Mouse (Mus musculus) embryonic facial prominence, embryonic 15.5 days (tissue): Measurements from ENCODE around the gene Ncoa4. TPM values are rescaled to one million over a fixed set of nuclear protein-coding genes. Genes with fewer than 3 reads are reported as not detected.

Experiments used
- ATAC-seq: fragments of 200-750 bp; cut with Nextera tagmentation; 2 replicates; pipeline ENCODE4 v1.8.0; 2017; ENCODE audit warnings: low read depth, moderate TSS enrichment; ENCODE audit not compliant: insufficient number of reproducible peaks, low FRiP score, low TSS enrichment
- H3K27ac ChIP-seq: fragments of 300-500 bp; sonication (generic); replicated peaks from 2 replicates; pipeline ENCODE4 v1.5.1; 2015; ENCODE audit warnings: mild to moderate bottlenecking, inconsistent platforms
- H3K27me3 ChIP-seq: fragments of 300-500 bp; sonication (generic); 2 replicates; pipeline ENCODE4 v1.6.1; 2015; ENCODE audit warnings: inconsistent platforms
- H3K36me3 ChIP-seq: fragments of 300-500 bp; sonication (generic); 2 replicates; pipeline ENCODE4 v1.6.1; 2015; ENCODE audit warnings: mild to moderate bottlenecking, inconsistent platforms
- H3K4me1 ChIP-seq: fragments of 300-500 bp; sonication (generic); 2 replicates; pipeline ENCODE4 v1.6.1; 2015; ENCODE audit warnings: inconsistent platforms
- H3K4me2 ChIP-seq: fragments of 300-500 bp; sonication (generic); replicated peaks from 2 replicates; pipeline ENCODE4 v1.6.1; 2015; ENCODE audit warnings: mild to moderate bottlenecking, inconsistent platforms
- H3K4me3 ChIP-seq: fragments of 300-500 bp; sonication (generic); replicated peaks from 2 replicates; pipeline ENCODE4 v1.5.1; 2015; ENCODE audit warnings: mild to moderate bottlenecking, inconsistent platforms
- H3K9ac ChIP-seq: fragments of 300-500 bp; sonication (generic); 2 replicates; pipeline ENCODE4 v1.6.1; 2015; ENCODE audit warnings: inconsistent platforms
- H3K9me3 ChIP-seq: fragments of 300-500 bp; sonication (generic); replicated peaks from 2 replicates; pipeline ENCODE4 v1.6.1; 2016; ENCODE audit warnings: inconsistent platforms
- WGBS: fragments of 180-500 bp; shearing (Covaris S2); methylation state at CpG from one replicate; pipeline ENCODE4 v1.1.7; 2015; 5-methylcytosine and 5-hydroxymethylcytosine counted together
- polyA plus RNA-seq: library from polyadenylated mRNA; unstranded; fragments of >200 nt; fragmentation: Nextera tagmentation; extraction: Ambion mirVana; gene quantifications from 2 replicates; pipeline ENCODE4 v1.2.1, GENCODE M21; 2015

The Ncoa4 gene
- polyA plus RNA-seq, 1 experiment from 2014 or later, result 94.2 TPM

DNA sequence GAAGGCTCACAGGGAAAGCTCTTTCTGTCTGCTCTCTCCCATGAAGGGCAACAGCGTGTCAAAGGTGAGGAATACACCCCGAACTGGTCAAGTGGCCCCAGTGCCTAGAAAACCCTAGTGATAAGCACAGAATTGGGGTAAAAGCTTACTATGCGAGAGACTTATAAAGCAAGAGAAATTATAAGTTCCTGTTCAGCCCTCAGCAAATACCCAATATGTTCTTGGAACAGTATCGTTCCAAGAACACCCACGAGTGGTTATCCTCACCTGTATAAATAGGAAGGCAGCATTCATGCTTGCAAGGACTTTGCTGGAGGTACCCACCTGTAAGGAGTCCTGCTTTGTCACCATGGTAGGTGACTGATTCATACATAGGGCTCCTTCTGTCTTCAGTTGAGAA lies 17.9 kb upstream of the Ncoa4 start, which contains the start of gene Msmb:
Msmb (plus strand) TSS at position 301 of the 400 bp plus-strand sequence.
- H3K4me3 ChIP-seq, result no peak within 1 kb of the TSS
- H3K9ac ChIP-seq, result no peak within 1 kb of the TSS
- H3K4me1 ChIP-seq, result no peaks in the 10 kb centered on the region
- no peak within 1 kb of the TSS for H3K4me2 ChIP-seq
- H3K27me3 ChIP-seq, result no peaks in the 10 kb centered on the region
- WGBS, result 83% methylated on average over 5 of the region's 5 CpGs
- no peak within 1 kb of the TSS for H3K27ac ChIP-seq
- ATAC-seq, result no peak
- no peaks in the 10 kb centered on the region for H3K36me3 ChIP-seq
- H3K9me3 ChIP-seq, result no peaks in the 10 kb centered on the region

- Histone ChIP-seq H3K4me3 (no peak overlapping the region), H3K27me3 (no peaks in the 10 kb centered on the region), H3K27ac (no peak overlapping the region), H3K4me1 (no peaks in the 10 kb centered on the region), H3K9me3 (no peaks in the 10 kb centered on the region), H3K9ac (no peak overlapping the region), H3K4me2 (no peak overlapping the region), H3K36me3 (no peaks in the 10 kb centered on the region)
- ATAC-seq, result no peak
These were observed 14.9 kb upstream of the Ncoa4 start for GRCm38 (mm10) chr14:32144734-32145133.

DNA sequence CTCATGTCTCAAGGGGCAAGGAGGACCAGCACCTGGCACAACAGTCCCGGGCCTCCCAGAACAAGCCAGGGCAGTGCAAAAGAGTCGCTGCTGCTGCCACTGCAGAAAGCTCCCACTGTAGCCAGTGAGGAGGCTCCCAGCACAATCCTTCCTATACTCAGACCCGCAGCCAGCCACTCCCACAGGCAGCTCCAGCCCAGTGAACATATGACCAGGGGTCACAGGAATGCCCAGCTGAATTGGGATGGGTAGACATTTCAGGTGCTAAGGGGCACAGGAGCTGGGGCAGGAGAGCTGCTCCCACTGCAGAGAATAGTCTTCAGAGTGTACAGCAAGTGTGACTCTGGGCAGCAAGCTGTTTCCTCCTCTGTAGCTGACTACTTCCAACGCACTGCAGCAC lies 14.3 kb upstream of the Ncoa4 start:
- 68% methylated on average over 4 of the region's 4 CpGs for WGBS
- Histone ChIP-seq H3K9ac (no peak overlapping the region), H3K27me3 (no peaks in the 10 kb centered on the region), H3K4me1 (no peaks in the 10 kb centered on the region), H3K36me3 (no peaks in the 10 kb centered on the region), H3K4me2 (no peak overlapping the region), H3K27ac (no peak overlapping the region), H3K4me3 (no peak overlapping the region), H3K9me3 (no peaks in the 10 kb centered on the region)
- no peak for ATAC-seq

DNA sequence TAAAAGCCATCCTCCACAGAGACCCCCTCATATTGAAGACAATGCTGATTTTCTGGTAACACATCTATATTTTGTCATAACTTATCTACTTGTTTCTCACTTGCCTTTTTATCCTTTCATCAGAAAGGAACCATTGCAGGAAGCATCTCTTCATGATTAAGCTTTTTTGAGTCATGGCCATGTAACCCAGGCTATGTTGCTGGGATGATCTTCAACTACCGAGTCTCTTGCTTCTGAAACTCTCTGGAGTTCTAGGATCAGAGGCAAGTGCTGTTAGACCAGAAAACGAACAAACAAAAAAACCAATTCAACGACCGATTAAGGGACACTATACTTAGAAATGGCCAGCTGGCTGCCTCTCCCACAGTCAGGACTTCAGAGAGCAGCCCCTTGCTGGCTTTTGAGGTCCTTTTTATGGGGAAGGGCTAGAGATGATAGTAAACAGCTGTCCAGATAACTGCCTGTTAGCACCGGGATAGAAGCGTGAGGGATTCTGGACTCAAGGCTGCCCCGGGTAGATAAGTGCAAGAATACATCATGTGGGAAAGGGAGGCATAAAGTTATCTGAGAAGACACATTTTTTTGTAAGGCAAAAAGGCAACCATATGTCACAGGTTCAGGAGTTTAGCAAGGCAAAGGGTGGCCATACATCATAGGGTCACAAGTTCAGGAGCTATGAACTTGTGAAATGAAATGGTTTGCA lies 13.7 kb upstream of the Ncoa4 start:
- H3K4me3 ChIP-seq, result no peak overlapping the region
- H3K4me2 ChIP-seq, result no peak overlapping the region
- no peak overlapping the region for H3K9ac ChIP-seq
- H3K27ac ChIP-seq, result no peak overlapping the region
- H3K27me3 ChIP-seq, result no peaks in the 10 kb centered on the region
- no peaks in the 10 kb centered on the region for H3K9me3 ChIP-seq
- H3K4me1 ChIP-seq, result no peaks in the 10 kb centered on the region
- H3K36me3 ChIP-seq, result no peaks in the 10 kb centered on the region
- no peak for ATAC-seq
- WGBS, result 75% methylated on average over 7 of the region's 7 CpGs

DNA sequence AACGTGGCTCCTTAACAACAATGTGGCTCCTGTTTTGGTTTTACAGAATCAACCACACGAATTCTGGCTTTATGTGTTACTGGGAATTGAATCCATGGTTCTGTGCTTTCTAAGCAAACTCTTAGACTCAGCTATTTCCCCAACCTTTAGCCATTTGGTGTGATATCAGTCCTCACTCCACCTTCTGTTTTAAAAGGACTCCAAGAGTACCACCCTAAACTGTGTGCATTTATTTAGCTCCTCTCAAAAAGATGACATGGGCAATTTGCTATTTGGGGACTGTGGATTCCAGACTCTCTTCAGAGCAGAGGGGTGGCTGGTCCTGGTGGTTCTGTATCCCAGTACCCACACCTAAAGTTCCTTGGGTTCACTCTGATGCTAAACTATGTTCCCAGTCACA lies 13.1 kb upstream of the Ncoa4 start:
- WGBS, result 73% methylated on average over 2 of the region's 2 CpGs
- H3K4me3 ChIP-seq, result no peak overlapping the region
- ATAC-seq, result no peak
- H3K4me1 ChIP-seq, result no peaks in the 10 kb centered on the region
- no peak overlapping the region for H3K27ac ChIP-seq
- H3K27me3 ChIP-seq, result no peaks in the 10 kb centered on the region
- no peaks in the 10 kb centered on the region for H3K36me3 ChIP-seq
- H3K9ac ChIP-seq, result no peak overlapping the region
- H3K4me2 ChIP-seq, result no peak overlapping the region
- no peaks in the 10 kb centered on the region for H3K9me3 ChIP-seq

DNA sequence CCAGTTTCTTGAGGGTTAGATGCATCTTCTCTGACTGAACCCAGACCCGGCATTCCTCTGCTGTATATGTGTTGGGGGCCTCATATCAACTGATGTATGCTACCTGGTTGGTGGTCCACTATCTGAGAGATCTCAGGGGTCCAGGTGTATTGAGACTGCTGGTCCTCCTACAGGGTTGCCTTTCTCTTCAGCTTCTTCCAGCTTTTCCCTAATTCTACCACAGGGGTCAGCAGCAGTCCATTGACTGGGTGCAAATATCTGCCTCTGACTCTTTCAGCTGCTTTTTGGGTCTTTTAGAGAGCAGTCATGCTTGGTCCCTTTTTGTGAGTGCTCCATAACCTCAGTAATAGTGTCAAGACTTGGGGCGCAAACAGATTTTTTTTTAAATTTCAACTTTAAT lies 8.8 kb upstream of the Ncoa4 start:
- no peak overlapping the region for H3K4me3 ChIP-seq
- ATAC-seq, result no peak
- no peak overlapping the region for H3K9ac ChIP-seq
- H3K27me3 ChIP-seq, result no peaks in the 10 kb centered on the region
- H3K27ac ChIP-seq, result no peak overlapping the region
- H3K9me3 ChIP-seq, result no peaks in the 10 kb centered on the region
- 90% methylated on average over 2 of the region's 2 CpGs for WGBS
- no peaks in the 10 kb centered on the region for H3K4me1 ChIP-seq
- H3K4me2 ChIP-seq, result no peak overlapping the region
- no peaks in the 10 kb centered on the region for H3K36me3 ChIP-seq

DNA sequence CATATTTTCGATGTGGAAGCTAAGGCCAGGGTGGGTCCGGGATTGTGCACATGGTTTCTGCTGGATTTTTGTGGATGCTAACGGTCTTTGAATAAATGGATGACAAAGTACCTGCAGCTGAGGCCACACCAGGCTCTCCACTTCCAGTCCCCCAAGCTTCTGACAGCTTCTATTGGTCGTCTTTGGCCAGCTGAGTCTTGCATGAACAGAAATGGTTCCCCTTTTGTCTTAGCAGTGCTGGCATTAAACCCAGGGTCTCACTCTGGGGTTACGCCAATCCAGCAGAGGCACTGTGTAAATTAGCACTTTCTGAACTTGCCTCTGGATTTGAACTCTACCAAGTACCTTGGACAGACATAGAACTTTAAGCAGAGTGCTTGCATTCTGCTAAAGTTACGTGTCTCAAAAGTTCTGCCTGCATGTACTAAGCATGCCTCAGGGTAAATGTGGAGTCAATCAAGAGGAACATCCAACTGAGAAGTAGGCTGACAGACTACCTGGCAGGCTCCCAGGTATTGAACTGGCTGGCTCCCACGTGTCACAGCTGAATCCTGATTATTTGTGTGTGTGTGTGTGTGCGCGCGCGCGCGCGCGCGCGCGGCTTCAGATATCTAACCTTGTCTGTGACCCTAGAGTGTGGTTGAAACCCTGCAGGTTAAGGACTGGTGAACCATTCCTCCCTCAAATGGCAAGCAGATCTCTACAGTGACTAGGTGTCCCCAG lies 7.3 kb upstream of the Ncoa4 start:
- WGBS, result 87% methylated on average over 18 of the region's 18 CpGs
- Histone ChIP-seq H3K9me3 (no peaks in the 10 kb centered on the region), H3K4me3 (no peak overlapping the region), H3K4me1 (no peaks in the 10 kb centered on the region), H3K9ac (no peak overlapping the region), H3K4me2 (no peak overlapping the region), H3K27me3 (no peaks in the 10 kb centered on the region), H3K27ac (no peak overlapping the region), H3K36me3 (no peaks in the 10 kb centered on the region)
- ATAC-seq, result no peak

DNA sequence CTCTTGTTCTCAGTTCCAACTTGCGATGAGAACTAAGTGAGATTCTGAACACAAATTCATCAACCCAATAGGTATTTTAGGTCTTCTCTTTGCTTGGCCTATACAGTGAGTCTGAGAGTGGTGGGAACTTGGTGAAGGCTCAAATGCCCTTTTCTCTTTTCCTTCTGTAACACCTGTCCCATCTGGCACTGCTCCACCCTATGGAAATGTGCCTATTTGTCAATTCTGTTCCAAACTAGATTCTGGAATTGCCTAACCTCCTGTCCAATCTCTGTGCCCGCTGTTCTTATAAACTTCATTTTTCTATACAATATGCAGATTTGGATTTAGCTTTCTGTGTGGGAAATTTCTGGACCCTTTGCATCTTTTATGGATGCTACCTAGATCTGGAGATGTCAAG lies 6.5 kb upstream of the Ncoa4 start:
- Histone ChIP-seq H3K4me2 (no peak overlapping the region), H3K9me3 (no peaks in the 10 kb centered on the region), H3K27me3 (no peaks in the 10 kb centered on the region), H3K4me3 (no peak overlapping the region), H3K27ac (no peak overlapping the region), H3K4me1 (no peaks in the 10 kb centered on the region), H3K9ac (no peak overlapping the region), H3K36me3 (no peaks in the 10 kb centered on the region)
- no peak for ATAC-seq
- WGBS, result 94% methylated on average over 2 of the region's 2 CpGs

DNA sequence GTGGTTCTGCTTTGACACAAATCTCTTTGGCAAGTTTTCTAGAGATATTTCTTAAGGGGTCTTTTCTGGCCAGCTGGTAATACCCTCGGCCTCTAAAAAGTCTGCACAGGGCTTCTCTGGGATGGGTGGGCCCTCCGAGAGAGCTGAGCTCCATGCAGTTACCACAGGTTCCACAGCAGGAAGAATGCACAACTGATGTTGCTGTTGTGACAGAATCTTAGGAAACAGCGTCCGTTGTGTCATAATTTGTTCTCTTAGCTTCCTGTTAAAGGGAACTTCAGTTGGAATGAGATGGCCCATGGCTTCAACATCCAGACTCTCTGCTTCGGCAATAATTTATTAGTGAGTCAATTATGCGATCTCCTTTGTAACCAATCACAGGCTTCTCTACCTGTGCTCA lies 4.9 kb upstream of the Ncoa4 start:
- WGBS, result 83% methylated on average over 6 of the region's 6 CpGs
- peaks cover 5% of the 10 kb centered on the region; the same call in 1 of the 2 replicates for H3K4me1 ChIP-seq
- no peak for ATAC-seq
- no peaks in the 10 kb centered on the region for H3K9me3 ChIP-seq
- H3K9ac ChIP-seq, result no peak overlapping the region
- H3K4me3 ChIP-seq, result no peak overlapping the region
- no peak overlapping the region for H3K4me2 ChIP-seq
- no peaks in the 10 kb centered on the region for H3K36me3 ChIP-seq
- H3K27me3 ChIP-seq, result no peaks in the 10 kb centered on the region
- no peak overlapping the region for H3K27ac ChIP-seq

DNA sequence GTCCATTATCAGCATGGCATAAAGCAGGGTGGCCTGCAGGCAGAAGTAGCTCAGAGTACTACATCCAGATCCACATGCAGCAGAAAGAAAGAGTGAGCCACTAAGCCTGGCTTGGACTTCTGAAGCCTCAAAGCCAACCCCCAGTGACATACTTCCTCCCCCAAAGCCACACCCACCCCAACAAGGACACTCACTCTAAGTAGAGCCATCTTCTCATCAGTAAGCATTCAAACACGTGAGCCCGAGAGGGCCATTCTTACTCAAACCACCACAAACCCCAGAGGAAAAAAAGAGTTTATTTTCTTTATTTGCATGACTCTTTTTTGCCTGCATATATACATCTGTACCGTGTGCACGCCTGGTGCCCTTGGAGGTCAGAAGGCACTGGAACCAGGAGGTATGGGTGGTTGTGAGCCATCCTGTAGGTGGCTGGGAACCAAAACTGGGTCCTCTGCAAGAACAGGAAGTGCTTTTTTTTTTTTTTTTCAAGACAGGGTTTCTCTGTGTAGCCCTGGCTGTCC lies 455 bp upstream of the Ncoa4 start:
- peak overlapping the region; percentile 88 for H3K27ac ChIP-seq
- no peaks in the 10 kb centered on the region for H3K27me3 ChIP-seq
- no peaks in the 10 kb centered on the region for H3K9me3 ChIP-seq
- H3K4me3 ChIP-seq, result peak overlapping the region; percentile 99
- peaks cover 22% of the 10 kb centered on the region for H3K4me1 ChIP-seq
- peak overlapping the region; percentile 97; the same call in 1 of the 2 replicates for H3K9ac ChIP-seq
- 0 out of 2 replicates have a peak, but pooled peaks have one; percentile 7 for ATAC-seq
- 26% methylated on average over 4 of the region's 4 CpGs for WGBS
- H3K36me3 ChIP-seq, result no peaks in the 10 kb centered on the region
- peak overlapping the region; percentile 79 for H3K4me2 ChIP-seq

- H3K4me1 ChIP-seq, result peaks cover 32% of the 10 kb centered on the region
- H3K9me3 ChIP-seq, result no peaks in the 10 kb centered on the region
- peak overlapping the region; percentile 79 for H3K4me2 ChIP-seq
- no peak for ATAC-seq
- no peak overlapping the region; the same call in 1 of the 2 replicates for H3K27ac ChIP-seq
- H3K4me3 ChIP-seq, result peak overlapping the region; percentile 99
- H3K36me3 ChIP-seq, result no peaks in the 10 kb centered on the region
- no peaks in the 10 kb centered on the region for H3K27me3 ChIP-seq
- peak overlapping the region; percentile 97 for H3K9ac ChIP-seq
- 31% methylated on average over 7 of the region's 7 CpGs for WGBS
These were observed 898 bp downstream of the Ncoa4 start for GRCm38 (mm10) chr14:32160563-32160962.
